Mouse (Mus musculus) mature B cell (primary cell): ENCODE measurements around the gene Stat2.

Experiments
- in situ Hi-C: fragments of 300-500 bp; cut with MboI; formaldehyde crosslinking; loops from 2 replicates; pipeline ENCODE4 v1.14.3; 2019

Stat2 gene

GRCm38 (mm10) chr10:128270287-128270841 lies at the start of gene Stat2:
Gene Stat2 (plus strand): TSS chr10:128270559.
- in situ Hi-C loops: no loop called here

- in situ Hi-C loops: no loop called here
Measured at GRCm38 (mm10) chr10:128221533-128222286, 48.6 kb upstream of the Stat2 start.

- in situ Hi-C loops: no loop called here
Measured at GRCm38 (mm10) chr10:128225064-128225463, 45.3 kb upstream of the Stat2 start.

- in situ Hi-C loops: no loop called here
Measured at GRCm38 (mm10) chr10:128225538-128225937, 44.8 kb upstream of the Stat2 start, which contains the start of gene Mip. Gene Mip (plus strand): TSS chr10:128225838.

GRCm38 (mm10) chr10:128227592-128227991 lies 42.8 kb upstream of the Stat2 start:
- in situ Hi-C loops: no loop called here

GRCm38 (mm10) chr10:128228009-128228408 lies 42.4 kb upstream of the Stat2 start:
- in situ Hi-C loops: no loop called here

- in situ Hi-C loops: no loop called here
Measured at GRCm38 (mm10) chr10:128230582-128230981, 39.8 kb upstream of the Stat2 start.

GRCm38 (mm10) chr10:128231146-128231545 lies 39.2 kb upstream of the Stat2 start:
- in situ Hi-C loops: no loop called here

GRCm38 (mm10) chr10:128231697-128232419 lies 38.5 kb upstream of the Stat2 start, which contains the start of gene Timeless:
Gene Timeless (plus strand): TSS chr10:128232065.
- in situ Hi-C loops: no loop called here

GRCm38 (mm10) chr10:128232420-128232985 lies 37.9 kb upstream of the Stat2 start:
- in situ Hi-C loops: no loop called here

- in situ Hi-C loops: no loop called here
Measured at GRCm38 (mm10) chr10:128236321-128236720, 34.0 kb upstream of the Stat2 start.

GRCm38 (mm10) chr10:128237807-128238480 lies 32.4 kb upstream of the Stat2 start:
- in situ Hi-C loops: no loop called here

- in situ Hi-C loops: no loop called here
Measured at GRCm38 (mm10) chr10:128239140-128239539, 31.2 kb upstream of the Stat2 start.

GRCm38 (mm10) chr10:128240131-128240530 lies 30.2 kb upstream of the Stat2 start:
- in situ Hi-C loops: no loop called here

GRCm38 (mm10) chr10:128243252-128243651 lies 27.1 kb upstream of the Stat2 start:
- in situ Hi-C loops: no loop called here

- in situ Hi-C loops: no loop called here
Measured at GRCm38 (mm10) chr10:128244121-128244520, 26.2 kb upstream of the Stat2 start.

GRCm38 (mm10) chr10:128247020-128247732 lies 23.2 kb upstream of the Stat2 start:
- in situ Hi-C loops: no loop called here

- in situ Hi-C loops: no loop called here
Measured at GRCm38 (mm10) chr10:128250565-128250964, 19.8 kb upstream of the Stat2 start.

- in situ Hi-C loops: no loop called here
Measured at GRCm38 (mm10) chr10:128253677-128254255, 16.6 kb upstream of the Stat2 start, which contains the start of gene Apon. Gene Apon (plus strand): TSS chr10:128254096.

- in situ Hi-C loops: no loop called here
Measured at GRCm38 (mm10) chr10:128255925-128256324, 14.4 kb upstream of the Stat2 start.

GRCm38 (mm10) chr10:128256328-128256727 lies 14.0 kb upstream of the Stat2 start:
- in situ Hi-C loops: no loop called here
